Mouse (Mus musculus) E14TG2a.4 (cell line): ENCODE measurements at regions not wholly inside any gene's neighbourhood (a gene's known extent, or its start where the extent isn't known, plus 50 kb on each side); places are given as distances from the start of the nearest gene placed in this dataset.

ENCODE experiments used
- CTCF ChIP-seq: conservative IDR thresholded peaks from 2 replicates; pipeline ENCODE4 v1.5.1; 2014; ENCODE audit warnings: low read length
- NANOG ChIP-seq: IDR thresholded peaks from 2 replicates; pipeline ENCODE4 v1.6.1; 2014; ENCODE audit warnings: borderline replicate concordance, low read length, mixed read lengths
- POU5F1 ChIP-seq: IDR thresholded peaks from 2 replicates; pipeline ENCODE4 v1.6.1; 2014; ENCODE audit warnings: low read length, borderline replicate concordance

GRCm38 (mm10) chr2:74285624-74286023 lies 293.6 kb downstream of the Lnpk start:
- no peak for TF ChIP-seq CTCF
- no peak for TF ChIP-seq POU5F1
- no peak for TF ChIP-seq NANOG
